Mouse (Mus musculus) olfactory bulb, adult 2 months (tissue): ENCODE measurements around the gene Tnfrsf14.

Experiments used
- CTCF ChIP-seq: fragments of 200-500 bp; IDR thresholded peaks from 2 replicates; pipeline ENCODE4 v1.5.1; 2012; ENCODE audit warnings: low read depth, mild to moderate bottlenecking, low read length, moderate library complexity; ENCODE audit not compliant: insufficient read depth
- POLR2A ChIP-seq: fragments of 200-500 bp; IDR thresholded peaks from 2 replicates; pipeline ENCODE4 v1.6.1; 2012; ENCODE audit warnings: mild to moderate bottlenecking, low read depth, low read length, moderate library complexity; ENCODE audit not compliant: insufficient read depth

GRCm38 (mm10) chr4:154897676-154898465 is 30.5 kb downstream of the Tnfrsf14 start:
- no peak for TF ChIP-seq CTCF
- no peak for TF ChIP-seq POLR2A
